ENCODE assay signal across 8 mouse cellular contexts in genomic region chr6:48445181-48446101, GRCm38 (mm10). TPM values are rescaled to one million over a fixed set of nuclear protein-coding genes. Genes with fewer than 3 reads are reported as not detected.
DNase-seq lines count a peak whose midpoint lies in the region; ATAC-seq lines count a peak whose summit lies in the region.

Gene Zfp467 (minus strand): TSS chr6:48445825.

- peak within 1 kb of the TSS; percentile 83 for H3K9ac ChIP-seq in limb, embryonic 12.5 days (replicated peaks)
- H3K9ac ChIP-seq in midbrain, embryonic 12.5 days (replicated peaks): peak within 1 kb of the TSS; percentile 79

- peak; percentile 30 to 55 for DNase-seq in spleen, adult 18-20 months
- DNase-seq in spleen, adult 12 weeks (ENCODE audit: low spot score): no peak
- DNase-seq in embryo, embryonic 11 days: peak; percentile 64
- peak; percentile 98 for DNase-seq in heart, adult 11 months
- peak; percentile 80 for DNase-seq in kidney, adult 11 months
- DNase-seq in splenic B cell, adult 2 months (ENCODE audit: low read depth, low spot score): peak; percentile 49

- WGBS in limb, embryonic 12.5 days: under 1% methylated on average over 65 of the region's 65 CpGs
- WGBS in midbrain, embryonic 12.5 days: under 1% methylated on average over 65 of the region's 65 CpGs

- peaks cover 33% of the 10 kb centered on the region for H3K4me1 ChIP-seq in limb, embryonic 12.5 days (replicated peaks)
- peaks cover 22% of the 10 kb centered on the region for H3K4me1 ChIP-seq in midbrain, embryonic 12.5 days

- H3K9me3 ChIP-seq in limb, embryonic 12.5 days: no peaks in the 10 kb centered on the region
- H3K9me3 ChIP-seq in midbrain, embryonic 12.5 days: no peaks in the 10 kb centered on the region

- peak; percentile 23; the same call in 1 of the 2 replicates for ATAC-seq in limb, embryonic 12.5 days (ENCODE audit: insufficient number of reproducible peaks, insufficient read depth, low FRiP score, low TSS enrichment, low read depth)
- peak; percentile 0; the same call in 1 of the 2 replicates for ATAC-seq in midbrain, embryonic 12.5 days (ENCODE audit: low FRiP score, low read depth)

- H3K27ac ChIP-seq in limb, embryonic 12.5 days: peak within 1 kb of the TSS; percentile 95
- peak within 1 kb of the TSS; percentile 86 for H3K27ac ChIP-seq in midbrain, embryonic 12.5 days (replicated peaks)

- peaks cover 9% of the 10 kb centered on the region for H3K27me3 ChIP-seq in limb, embryonic 12.5 days
- H3K27me3 ChIP-seq in midbrain, embryonic 12.5 days: peaks cover 13% of the 10 kb centered on the region
- no peaks in the 10 kb centered on the region for H3K27me3 ChIP-seq in splenic B cell, adult 2 months (ENCODE audit: control insufficient read depth, insufficient read depth, low read length, poor library complexity, severe bottlenecking)

- peak within 1 kb of the TSS; percentile 84 for H3K4me3 ChIP-seq in limb, embryonic 12.5 days (replicated peaks)
- H3K4me3 ChIP-seq in midbrain, embryonic 12.5 days: peak within 1 kb of the TSS; percentile 66

- peaks cover 19% of the 10 kb centered on the region for H3K36me3 ChIP-seq in limb, embryonic 12.5 days
- peaks cover 17% of the 10 kb centered on the region for H3K36me3 ChIP-seq in midbrain, embryonic 12.5 days
- H3K36me3 ChIP-seq in splenic B cell, adult 2 months (ENCODE audit: control insufficient read depth, insufficient read depth, low read length, poor library complexity, severe bottlenecking): no peaks in the 10 kb centered on the region

- peak within 1 kb of the TSS; percentile 81 for H3K4me2 ChIP-seq in limb, embryonic 12.5 days
- H3K4me2 ChIP-seq in midbrain, embryonic 12.5 days (replicated peaks): peak within 1 kb of the TSS; percentile 87

RNA-seq across cellular contexts. Expression of gene Zfp467, which starts in this region (rescaled TPM):
- polyA plus RNA-seq in limb, embryonic 12.5 days (2016; fragmentation: Nextera tagmentation; extraction: Ambion mirVana): 23.5 and 23.7 TPM in 2 replicates
- polyA plus RNA-seq in midbrain, embryonic 12.5 days (2016; fragmentation: Nextera tagmentation; extraction: Ambion mirVana): 19.9 and 22.9 TPM in 2 replicates
